Mouse (Mus musculus): ENCODE measurements around the gene Celsr1.
"Not testable (repeated sequence)": the region's sequence is repeated elsewhere in the genome, so short reads cannot be mapped to it uniquely, and the experiment has no call there.

Celsr1 gene

GRCm38 (mm10) chr15:86064191-86064849 lies 30.7 kb upstream of the Celsr1 start:
- DNase-seq: no peak

DNA sequence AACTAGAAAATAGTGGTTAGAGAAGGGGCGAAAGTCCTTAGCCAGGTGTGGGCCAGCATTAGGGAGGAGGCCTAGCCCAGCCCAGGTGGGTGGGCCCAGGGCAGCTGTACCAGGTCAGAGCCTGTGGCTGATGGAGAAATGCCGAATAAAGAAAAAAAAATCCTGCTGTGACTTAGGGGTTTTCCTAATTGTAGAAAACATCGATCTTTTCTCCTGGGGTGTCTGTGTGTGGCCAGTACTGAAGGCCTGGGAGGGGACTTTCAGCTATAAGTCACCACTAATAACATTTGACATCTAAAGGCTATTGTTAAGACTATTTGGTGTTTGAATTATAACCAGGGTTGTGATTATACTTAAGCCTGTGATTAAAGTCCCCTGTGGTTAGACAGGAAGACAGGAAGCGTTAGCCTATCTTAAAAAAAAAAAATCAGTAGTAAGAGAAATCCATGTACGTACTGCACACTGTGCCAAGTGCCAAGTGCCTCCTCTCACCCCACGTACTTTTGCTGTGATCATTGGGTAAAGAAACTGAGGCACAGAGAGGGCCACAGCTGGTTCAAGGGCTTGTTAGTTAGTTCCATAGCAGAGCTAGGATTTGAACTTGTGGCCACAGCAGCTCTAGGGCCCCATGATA lies 28.4 kb upstream of the Celsr1 start:
- no peak for DNase-seq

DNA sequence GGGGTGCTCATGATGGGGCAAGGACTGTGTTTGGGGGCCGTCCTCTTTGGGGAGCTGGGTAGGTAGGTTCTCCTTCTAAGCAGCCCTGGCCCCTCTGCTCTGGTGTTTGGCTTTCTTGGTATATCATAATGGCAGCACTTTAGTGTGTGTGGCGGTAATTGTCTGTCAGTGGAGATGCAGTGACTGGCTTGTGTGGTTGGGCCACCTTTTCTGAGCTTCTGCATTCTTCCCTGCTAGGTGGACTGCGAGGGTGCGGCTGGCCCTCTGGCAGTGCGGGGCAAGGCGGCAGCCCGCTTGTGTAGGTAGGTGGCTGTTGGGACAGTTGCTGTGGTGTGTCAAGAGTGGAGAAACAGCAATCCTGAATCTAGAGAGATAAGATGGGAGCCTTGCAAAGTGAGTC lies 27.6 kb upstream of the Celsr1 start:
- DNase-seq: no peak

DNA sequence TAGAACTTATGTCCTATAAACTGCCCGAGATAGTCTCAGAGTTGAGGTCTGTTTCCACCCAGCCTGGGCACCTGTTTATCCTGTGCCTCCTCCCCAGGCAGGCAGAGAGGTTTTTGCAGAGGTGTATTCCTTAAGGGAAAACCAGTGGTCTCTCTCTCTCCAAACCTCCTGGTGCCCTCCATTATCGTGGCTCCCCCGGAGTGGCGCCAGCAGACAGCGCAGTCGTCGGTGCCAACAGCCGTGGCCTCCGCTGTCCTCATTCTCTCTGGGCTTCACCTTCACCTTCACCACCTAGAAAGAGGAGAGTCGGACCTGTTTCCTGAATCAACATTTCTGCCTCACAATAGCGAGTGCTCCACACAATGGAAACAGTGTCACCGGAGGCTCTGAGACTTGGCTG lies 27.0 kb upstream of the Celsr1 start:
- DNase-seq: no peak

DNA sequence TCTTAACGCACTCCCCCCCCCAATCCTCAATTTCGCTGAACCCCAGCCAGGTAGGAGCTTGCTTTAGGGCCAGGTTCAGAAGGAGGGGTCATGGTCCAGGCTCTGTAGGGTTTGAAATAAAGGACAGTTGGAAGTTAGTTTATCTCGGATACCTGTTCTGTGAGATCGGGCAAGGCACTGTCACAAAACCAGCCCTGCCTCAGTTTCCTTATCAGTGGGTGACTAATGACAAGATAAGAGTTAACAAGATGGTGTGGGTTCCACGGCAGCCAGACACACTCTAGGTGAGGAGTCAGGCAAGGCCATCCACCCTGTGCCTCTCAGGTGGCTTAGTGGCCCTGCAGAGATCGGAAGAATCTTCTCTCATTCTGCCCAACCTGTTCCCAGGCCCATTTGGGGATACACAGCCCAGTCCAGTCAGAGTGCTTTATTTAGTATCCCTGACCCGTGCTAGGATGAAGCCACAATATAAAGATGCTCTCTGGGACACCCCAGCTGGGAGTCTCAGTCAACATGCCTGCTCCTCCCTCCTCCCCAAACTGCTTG lies 26.3 kb upstream of the Celsr1 start:
- DNase-seq: no peak

DNA sequence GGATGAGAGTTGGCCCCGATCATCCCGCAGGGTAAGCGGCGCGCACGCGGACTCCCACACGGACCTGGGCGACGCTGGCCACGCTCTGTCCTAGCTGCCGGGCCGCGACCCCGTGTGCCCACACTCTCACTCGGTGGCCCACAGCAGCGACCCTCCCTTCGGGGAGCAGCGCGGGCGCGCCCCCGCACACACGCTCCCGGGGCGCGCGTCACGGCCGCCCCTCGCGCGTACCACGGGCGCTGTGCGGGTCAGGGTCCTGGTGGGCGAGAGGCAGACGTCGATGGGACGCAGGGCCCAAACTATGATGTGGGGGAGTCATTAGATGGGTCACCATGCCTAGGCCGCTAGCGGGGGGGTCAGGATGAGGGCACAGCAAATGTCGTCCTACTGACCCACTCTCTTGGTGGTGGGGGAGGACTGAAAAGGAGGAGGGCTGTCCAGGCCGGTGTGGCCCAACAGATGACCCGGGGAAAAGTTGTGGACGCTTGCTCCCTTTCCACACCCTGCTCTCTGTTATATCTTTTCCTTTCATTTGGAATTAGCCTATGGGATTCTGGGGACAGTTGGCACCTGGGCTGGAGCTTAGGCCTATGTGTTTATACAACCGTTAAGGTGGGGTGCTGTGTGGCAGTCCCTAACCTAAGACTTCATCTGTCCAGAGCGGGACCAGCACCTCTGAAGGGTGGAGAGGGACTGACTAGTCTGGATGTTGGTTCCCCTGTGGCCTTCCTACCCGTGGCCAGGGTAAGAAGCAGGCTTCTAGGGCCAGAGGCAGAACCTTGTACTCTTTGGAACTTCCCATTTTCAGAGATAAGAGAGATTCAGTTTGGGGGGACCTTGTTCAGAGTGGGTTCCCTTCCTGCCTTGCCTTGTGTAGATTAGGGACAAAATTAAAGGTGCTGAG lies 25.6 kb upstream of the Celsr1 start:
- no peak for DNase-seq

DNA sequence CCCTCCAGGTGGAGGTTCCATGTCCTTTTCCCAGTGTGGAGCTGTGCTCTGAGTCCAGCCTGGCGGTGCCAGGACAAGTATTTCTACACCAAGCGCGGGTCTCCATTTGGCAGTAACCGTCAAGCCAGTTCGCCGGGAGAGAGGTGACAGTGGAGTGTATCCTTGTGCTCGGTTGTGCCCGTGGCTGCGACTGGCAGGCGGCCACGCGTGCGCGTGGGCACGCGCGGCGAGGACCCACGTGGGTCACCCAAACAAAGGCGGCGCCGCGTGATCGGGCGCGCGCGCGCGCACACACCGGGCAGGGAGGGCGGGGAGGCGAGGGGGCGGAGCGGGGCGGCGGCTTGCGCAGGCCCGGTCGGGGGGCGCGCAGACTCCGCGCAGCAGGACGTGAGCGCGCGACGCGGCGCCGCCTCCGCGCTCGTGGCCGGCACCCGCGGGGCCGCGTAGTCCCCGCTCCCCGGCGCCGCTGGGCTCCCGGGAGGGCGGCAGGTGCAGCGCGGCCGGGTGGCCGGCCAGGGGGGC lies 24.9 kb upstream of the Celsr1 start:
- peak; percentile 82 for DNase-seq

DNA sequence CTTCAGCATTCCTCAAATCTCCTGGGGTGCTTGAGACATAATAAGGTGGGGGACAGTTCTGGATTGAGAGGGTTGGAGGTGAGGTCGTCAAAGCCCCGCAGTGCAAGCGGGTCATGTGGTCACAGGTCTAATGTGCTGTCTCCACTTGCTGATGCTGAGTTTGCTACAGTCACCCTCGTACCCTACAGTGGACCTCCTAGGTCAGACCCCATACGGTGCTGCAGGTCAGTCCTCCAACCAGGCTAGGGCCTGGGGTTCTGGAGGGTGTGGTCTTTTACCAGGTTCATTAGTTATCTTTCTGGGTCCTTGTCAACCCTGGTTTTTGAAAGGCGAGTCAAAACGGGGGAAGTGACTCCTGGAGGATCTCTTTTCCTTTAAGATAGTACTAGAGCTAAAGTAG lies 24.3 kb upstream of the Celsr1 start:
- DNase-seq: no peak

- no peak for DNase-seq
Measured at GRCm38 (mm10) chr15:86057413-86057812, 23.8 kb upstream of the Celsr1 start, which contains the start of gene Gramd4. Gramd4 (plus strand) TSS chr15:86057695.

GRCm38 (mm10) chr15:86056221-86056760 lies 22.7 kb upstream of the Celsr1 start:
- no peak for DNase-seq

DNA sequence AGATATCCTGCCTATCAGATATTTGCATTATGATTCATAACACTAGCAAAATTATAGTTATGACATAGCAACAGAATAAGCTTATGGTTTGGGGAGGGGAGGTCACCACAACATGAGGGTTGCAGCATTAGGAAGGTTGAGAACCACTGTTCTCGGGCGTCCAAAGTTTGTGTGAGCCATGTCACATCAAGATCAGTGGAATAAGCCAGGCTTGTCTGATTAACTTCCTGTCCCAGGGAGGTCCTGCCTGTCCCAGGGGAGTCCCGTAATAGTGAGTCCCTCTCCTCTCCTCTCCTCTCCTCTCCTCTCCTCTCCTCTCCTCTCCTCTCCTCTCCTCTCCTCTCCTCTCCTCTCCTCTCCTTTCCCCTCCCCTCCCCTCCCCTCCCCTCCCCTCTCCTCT lies 21.3 kb upstream of the Celsr1 start:
- not testable (repeated sequence) for DNase-seq

DNA sequence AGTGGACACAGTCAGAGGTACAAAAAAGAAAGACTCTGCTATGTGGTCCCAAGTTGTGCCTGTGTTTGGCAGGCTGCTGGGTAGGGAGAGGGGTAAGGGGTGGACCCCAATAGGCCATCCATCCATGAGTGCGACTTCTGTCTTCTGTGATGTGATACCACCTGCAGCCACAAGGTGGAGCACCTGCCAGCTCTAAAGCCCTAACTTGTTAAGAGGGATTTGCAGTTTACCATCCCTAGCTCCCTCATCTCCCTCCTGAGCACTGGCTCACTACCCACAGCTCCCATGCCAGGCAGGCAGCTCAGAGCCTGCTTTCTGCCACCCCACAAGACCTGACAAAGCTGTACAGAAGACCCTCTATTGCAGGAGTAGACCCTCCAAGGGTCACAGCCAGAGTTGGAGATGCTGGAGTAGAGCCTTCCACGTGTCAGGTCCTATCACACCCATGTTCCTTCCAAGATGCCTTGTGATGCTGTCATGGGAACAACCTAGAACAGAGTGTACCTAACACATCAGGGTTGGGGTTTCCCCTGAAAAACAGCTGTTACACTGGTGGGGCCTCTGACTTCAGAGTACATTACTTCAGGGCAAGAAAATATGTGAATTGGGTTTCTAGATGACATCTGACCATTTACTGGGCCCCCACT lies 20.4 kb upstream of the Celsr1 start:
- peak; percentile 66 for DNase-seq

GRCm38 (mm10) chr15:86051878-86052478 lies 18.4 kb upstream of the Celsr1 start:
- DNase-seq: no peak

- DNase-seq: no peak
Measured at GRCm38 (mm10) chr15:86051152-86051551, 17.6 kb upstream of the Celsr1 start.

GRCm38 (mm10) chr15:86050170-86050743 lies 16.7 kb upstream of the Celsr1 start:
- no peak for DNase-seq

- DNase-seq: no peak
Measured at GRCm38 (mm10) chr15:86049510-86049909, 15.9 kb upstream of the Celsr1 start.

DNA sequence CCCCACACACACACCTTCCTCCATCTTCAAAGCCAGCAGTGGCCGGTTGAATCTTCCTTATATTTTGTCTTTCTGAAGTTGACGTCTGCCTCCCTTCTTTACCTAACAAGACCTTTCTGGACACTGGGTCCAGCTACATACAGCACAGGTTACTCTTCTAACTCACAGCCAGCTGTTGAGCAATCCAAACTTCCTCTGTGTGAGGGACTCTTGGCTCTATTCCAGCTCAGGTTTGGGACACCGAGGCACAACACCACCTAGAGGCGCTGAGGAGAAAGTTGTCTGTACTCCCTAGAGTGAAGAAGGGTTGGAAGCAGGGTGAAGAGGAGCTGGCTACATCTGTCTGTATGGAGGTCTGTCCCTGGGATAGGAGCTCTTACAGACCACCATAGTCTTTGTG lies 8.8 kb upstream of the Celsr1 start:
- DNase-seq: no peak

DNA sequence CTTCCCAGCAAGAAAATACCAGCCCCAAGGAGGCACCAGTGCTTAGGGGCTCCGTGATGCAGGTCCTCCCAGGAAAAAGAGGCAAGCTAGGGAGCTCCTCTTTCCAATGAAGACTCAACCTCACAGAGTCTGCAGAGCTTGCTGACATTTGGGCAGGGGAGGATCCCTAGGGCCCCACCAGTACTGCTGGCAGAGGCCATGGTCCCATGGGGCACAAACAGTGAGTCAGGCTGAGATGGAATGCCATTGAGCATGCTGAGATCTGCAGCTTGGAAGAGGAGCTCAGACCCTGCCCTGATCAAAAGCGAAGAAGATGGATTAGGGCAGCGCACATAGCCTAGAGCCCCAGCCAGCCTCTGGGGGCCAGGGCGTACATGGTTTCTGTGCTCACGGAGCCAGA lies 7.8 kb upstream of the Celsr1 start:
- no peak for DNase-seq

DNA sequence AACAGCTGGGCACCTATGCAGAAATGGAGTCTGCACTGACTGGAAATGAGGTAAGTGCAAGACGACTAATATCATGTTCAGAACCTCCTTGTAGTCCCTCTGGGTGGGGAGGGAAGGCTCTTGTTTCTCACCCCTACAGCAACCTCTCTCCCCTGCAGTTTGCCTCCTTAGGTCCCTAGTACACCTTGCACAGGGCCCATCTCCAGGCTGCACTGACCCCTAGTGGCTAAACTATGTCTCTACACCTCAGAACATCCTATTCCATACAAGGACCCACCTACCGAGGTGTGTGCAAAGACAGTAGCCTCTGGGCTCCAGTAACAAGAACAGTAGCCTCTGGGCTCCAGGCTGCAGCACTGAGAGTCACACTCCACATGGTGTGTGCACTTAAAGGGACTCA lies 5.2 kb upstream of the Celsr1 start:
- no peak for DNase-seq

DNA sequence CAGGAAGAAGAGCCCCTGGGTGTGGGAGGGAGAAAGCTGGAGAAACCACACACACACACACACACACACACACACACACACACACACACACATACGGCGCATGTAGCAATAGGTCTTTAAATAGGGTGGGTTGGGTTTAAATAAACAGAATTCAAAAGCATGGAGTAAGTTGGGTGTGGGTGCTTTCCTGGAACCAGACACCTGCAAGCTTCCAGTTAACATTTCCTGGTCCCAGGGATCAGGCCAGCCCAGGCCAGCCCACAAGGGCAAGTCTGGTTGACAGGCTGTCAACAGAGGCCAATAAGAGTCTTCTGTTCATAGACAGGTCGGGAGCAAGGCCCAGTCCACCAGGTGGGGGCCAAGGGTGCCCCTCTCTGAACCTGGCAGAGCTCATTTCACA lies 2.3 kb upstream of the Celsr1 start:
- DNase-seq: no peak

- no peak for DNase-seq
Measured at GRCm38 (mm10) chr15:86034781-86035360, 1.3 kb upstream of the Celsr1 start.
